Mouse (Mus musculus) heart, adult 11 months (tissue): Measurements from ENCODE around the gene Rdh1.

Source experiments
- DNase-seq: peaks from one replicate; pipeline ENCODE4 v3.0.0; 2022

Gene Rdh1

GRCm38 (mm10) chr10:127759181-127760110 is at the start of gene Rdh1, which contains the start of gene Rdh16f1:
TSS of gene Rdh1 (plus strand) at chr10:127759721.
TSS of gene Rdh16f1 (plus strand) at chr10:127759787.
- DNase-seq = peak; percentile 74

GRCm38 (mm10) chr10:127710331-127710730 is 49.2 kb upstream of the Rdh1 start:
- no peak for DNase-seq

- no peak for DNase-seq
Observed at GRCm38 (mm10) chr10:127712736-127713135, 46.8 kb upstream of the Rdh1 start.

GRCm38 (mm10) chr10:127721671-127722418 is 37.7 kb upstream of the Rdh1 start:
- peak; percentile 95 for DNase-seq

- DNase-seq = no peak
Observed at GRCm38 (mm10) chr10:127724178-127724577, 35.3 kb upstream of the Rdh1 start, which contains the start of gene Tac2. TSS of gene Tac2 (plus strand) at chr10:127724478.

- no peak for DNase-seq
Observed at GRCm38 (mm10) chr10:127725136-127725535, 34.4 kb upstream of the Rdh1 start.

GRCm38 (mm10) chr10:127728437-127728836 is 31.1 kb upstream of the Rdh1 start:
- DNase-seq = no peak

GRCm38 (mm10) chr10:127730285-127730932 is 29.1 kb upstream of the Rdh1 start:
- DNase-seq = no peak

- DNase-seq = no peak
Observed at GRCm38 (mm10) chr10:127730933-127731310, 28.6 kb upstream of the Rdh1 start.

GRCm38 (mm10) chr10:127731397-127731796 is 28.1 kb upstream of the Rdh1 start:
- no peak for DNase-seq

- no peak for DNase-seq
Observed at GRCm38 (mm10) chr10:127734434-127734833, 25.1 kb upstream of the Rdh1 start.

GRCm38 (mm10) chr10:127736266-127736665 is 23.3 kb upstream of the Rdh1 start:
- peak; percentile 85 for DNase-seq

- peak; percentile 91 for DNase-seq
Observed at GRCm38 (mm10) chr10:127736916-127737315, 22.6 kb upstream of the Rdh1 start.

GRCm38 (mm10) chr10:127737552-127737951 is 22.0 kb upstream of the Rdh1 start:
- DNase-seq = no peak

GRCm38 (mm10) chr10:127738151-127738882 is 21.2 kb upstream of the Rdh1 start:
- peak; percentile 94 for DNase-seq

- DNase-seq = peak; percentile 98
Observed at GRCm38 (mm10) chr10:127739083-127739660, 20.3 kb upstream of the Rdh1 start, which contains the start of gene Zbtb39. TSS of gene Zbtb39 (plus strand) at chr10:127739538.

- no peak for DNase-seq
Observed at GRCm38 (mm10) chr10:127739661-127740161, 19.8 kb upstream of the Rdh1 start.

- DNase-seq = no peak
Observed at GRCm38 (mm10) chr10:127744661-127745060, 14.9 kb upstream of the Rdh1 start.

GRCm38 (mm10) chr10:127745886-127746285 is 13.6 kb upstream of the Rdh1 start:
- no peak for DNase-seq

GRCm38 (mm10) chr10:127747254-127747653 is 12.3 kb upstream of the Rdh1 start:
- DNase-seq = no peak

- peak; percentile 98 for DNase-seq
Observed at GRCm38 (mm10) chr10:127748847-127749612, 10.5 kb upstream of the Rdh1 start.
